Mouse (Mus musculus) ES-E14 (cell line): ENCODE data around the gene Ccnd1. TPM values are rescaled to one million over a fixed set of nuclear protein-coding genes. Genes with fewer than 3 reads are reported as not detected.

Experiments used
- DNase-seq: peaks from one replicate; pipeline ENCODE4 v3.0.0-alpha.2; 2013; ENCODE audit warnings: low read depth, low spot score
- H3K27ac ChIP-seq: 2 replicates; pipeline ENCODE4 v1.5.1; 2012; ENCODE audit warnings: low read depth, mild to moderate bottlenecking, low read length, moderate library complexity, mixed read lengths; ENCODE audit not compliant: poor library complexity, insufficient read depth, severe bottlenecking
- H3K36me3 ChIP-seq: 2 replicates; pipeline ENCODE4 v1.6.1; 2012; ENCODE audit warnings: mild to moderate bottlenecking, low read length, moderate library complexity, mixed read lengths; ENCODE audit not compliant: control insufficient read depth, poor library complexity, insufficient read depth, severe bottlenecking
- H3K4me1 ChIP-seq, 2 experiments: fragments of 150-350 bp in 1 of 2; sonication (generic) in 1 of 2; 2 replicates each; pipeline ENCODE4 v1.6.1; 2012; ENCODE audit warnings: low read length in 2 of 2, mild to moderate bottlenecking in 1 of 2, mixed read lengths in 1 of 2; ENCODE audit not compliant: control insufficient read depth in 2 of 2, insufficient read depth in 2 of 2, poor library complexity in 1 of 2
- H3K4me3 ChIP-seq, 2 experiments: fragments of 150-350 bp in 1 of 2; sonication (generic) in 1 of 2; 2 replicates each; pipeline ENCODE4 v1.5.1; 2012; ENCODE audit warnings: low read length in 2 of 2, low read depth in 1 of 2, mild to moderate bottlenecking in 1 of 2, mixed read lengths in 1 of 2; ENCODE audit not compliant: insufficient read depth in 1 of 2, poor library complexity in 1 of 2, severe bottlenecking in 1 of 2
- H3K9ac ChIP-seq: 2 replicates; pipeline ENCODE4 v1.6.1; 2012; ENCODE audit warnings: low read depth, mild to moderate bottlenecking, low read length, mixed read lengths; ENCODE audit not compliant: poor library complexity, insufficient read depth, severe bottlenecking
- H3K9me3 ChIP-seq: fragments of 150-350 bp; sonication (generic); 2 replicates; pipeline ENCODE4 v1.6.1; 2012; ENCODE audit warnings: low read depth, mild to moderate bottlenecking, low read length; ENCODE audit not compliant: control insufficient read depth, insufficient read depth
- CHD2 ChIP-seq: IDR thresholded peaks from 2 replicates; pipeline ENCODE4 v1.6.1; 2014; ENCODE audit warnings: mild to moderate bottlenecking, low read depth, low read length, inconsistent platforms
- HCFC1 ChIP-seq: IDR thresholded peaks from 2 replicates; pipeline ENCODE4 v1.6.1; 2012; ENCODE audit warnings: low read length, inconsistent platforms, borderline replicate concordance; ENCODE audit not compliant: insufficient read depth
- MAFK ChIP-seq: IDR thresholded peaks from 2 replicates; pipeline ENCODE4 v1.6.1; 2014; ENCODE audit warnings: mild to moderate bottlenecking, low read depth, low read length, inconsistent platforms; ENCODE audit not compliant: insufficient read depth
- ZC3H11A ChIP-seq: IDR thresholded peaks from 2 replicates; pipeline ENCODE4 v1.6.1; 2012; ENCODE audit warnings: low read depth, mild to moderate bottlenecking, inconsistent platforms, low read length, borderline replicate concordance
- ZNF384 ChIP-seq: IDR thresholded peaks from 2 replicates; pipeline ENCODE4 v1.6.1; 2012; ENCODE audit warnings: low read depth, low read length, inconsistent platforms
- in situ Hi-C, 2 experiments: fragments of 600-800 bp; cut with MboI; formaldehyde crosslinking; loops; one replicate each; pipeline ENCODE4 v1.15.1; 2025; ENCODE audit warnings: low sequenced_read_pairs in 2 of 2, inconsistent platforms in 1 of 2; ENCODE audit not compliant: unreplicated experiment in 2 of 2
- total RNA-seq: library from RNA; depleted of rRNA; stranded (reverse); fragments of 300-350 nt; gene quantifications from 2 replicates; pipeline ENCODE4 v1.2.3, GENCODE M21; 2012

Ccnd1 gene
- total RNA-seq, 1 experiment = 57.6 TPM

DNA sequence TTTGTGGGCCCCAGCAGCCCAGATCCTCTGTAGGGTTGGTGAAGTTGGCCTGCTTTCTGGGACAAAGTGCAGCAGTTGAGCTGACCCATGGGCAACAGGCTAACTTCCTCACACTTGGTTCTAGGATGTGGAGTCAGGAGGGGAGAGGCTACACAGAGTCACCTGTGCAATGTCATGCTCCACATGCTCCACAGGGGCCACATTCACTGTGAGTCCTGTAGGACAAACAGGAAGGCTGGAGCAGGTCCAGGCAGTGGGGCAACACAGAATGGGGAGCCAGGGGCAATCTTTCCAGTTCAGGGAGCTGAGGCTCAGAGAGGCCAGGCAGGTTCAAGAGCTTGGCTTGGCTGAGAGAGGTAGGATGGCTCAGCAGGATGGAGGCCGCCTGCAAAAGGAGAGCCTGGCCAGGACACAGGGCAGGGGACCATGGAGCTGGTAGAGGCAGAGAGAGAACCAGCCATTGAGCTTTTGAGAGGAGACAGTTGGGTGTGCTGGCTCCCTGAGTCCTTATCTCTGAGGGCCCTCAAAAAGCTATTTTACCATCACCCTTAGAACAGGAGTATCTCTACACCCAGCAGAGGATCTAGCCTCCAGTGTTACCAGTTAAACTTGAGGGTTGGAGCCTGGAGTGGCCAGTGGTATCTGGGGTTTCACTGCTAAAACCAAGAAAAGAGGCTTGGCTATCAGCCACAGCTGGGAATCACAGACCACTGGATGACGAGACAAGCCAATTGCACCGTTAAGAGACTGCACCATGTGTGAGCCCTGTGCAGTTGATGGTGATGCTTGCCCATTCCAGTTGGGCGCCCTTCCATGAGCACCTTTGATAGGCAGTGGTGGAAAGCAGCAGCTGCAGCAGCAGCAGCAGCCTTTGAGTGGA lies 11.5 kb downstream of the Ccnd1 start:
- TF ChIP-seq CHD2 (no peak), ZNF384 (no peak), HCFC1 (no peak), ZC3H11A (no peak), MAFK (no peak)
- Histone ChIP-seq H3K4me3 (no peak overlapping the region), H3K9ac (no peak overlapping the region), H3K4me1 (peaks cover 0 to 4% of the 10 kb centered on the region in 2 experiments; a peak in 1 of 4 replicates), H3K36me3 (peaks cover 12% of the 10 kb centered on the region), H3K9me3 (no peaks in the 10 kb centered on the region), H3K27ac (no peak overlapping the region)
- in situ Hi-C loops = no loop called here
- no peak for DNase-seq

DNA sequence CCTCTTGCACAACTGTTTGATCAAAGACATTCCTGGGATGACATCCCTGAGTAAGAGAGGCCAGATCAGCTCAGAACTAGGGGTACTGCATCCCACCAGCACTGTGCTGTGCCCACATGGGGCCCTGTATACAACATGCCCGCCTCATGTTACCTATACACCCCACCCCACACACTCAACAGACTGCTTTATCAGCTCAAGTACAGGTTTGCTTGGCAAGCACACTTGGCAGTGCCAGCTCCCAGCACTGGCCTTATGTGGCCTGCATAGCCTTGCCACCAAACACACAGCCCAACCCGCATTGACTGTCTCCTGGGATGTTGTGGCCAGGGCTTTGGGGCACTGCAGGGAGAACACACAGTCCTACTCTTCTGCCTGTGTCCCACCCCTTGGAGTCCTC lies 12.1 kb downstream of the Ccnd1 start:
- Histone ChIP-seq H3K9ac (no peak overlapping the region), H3K4me3 (no peak overlapping the region), H3K9me3 (no peaks in the 10 kb centered on the region), H3K36me3 (peaks cover 6% of the 10 kb centered on the region), H3K4me1 (peaks cover 0 to 4% of the 10 kb centered on the region in 2 experiments; a peak in 1 of 4 replicates), H3K27ac (no peak overlapping the region)
- no peak for DNase-seq
- no peak for TF ChIP-seq HCFC1
- no peak for TF ChIP-seq ZC3H11A
- TF ChIP-seq ZNF384 = no peak
- TF ChIP-seq MAFK = no peak
- TF ChIP-seq CHD2 = no peak
- in situ Hi-C loops = no loop called here

- Histone ChIP-seq H3K4me3 (no peak overlapping the region), H3K9me3 (no peaks in the 10 kb centered on the region), H3K9ac (no peak overlapping the region), H3K27ac (no peak overlapping the region), H3K4me1 (no peaks in the 10 kb centered on the region), H3K36me3 (peaks cover 17% of the 10 kb centered on the region; the same call in 1 of the 2 replicates)
- DNase-seq = no peak
- in situ Hi-C loops = loop anchor here in 1 of 2 experiments (25.0 kb wide), 1 partner anchor 332 kb away; the partner anchor contains the start of gene Fadd
- 0 out of 2 replicates have a peak, but pooled peaks have one; percentile 17 for TF ChIP-seq ZC3H11A
- TF ChIP-seq ZNF384 = no peak
Observed at GRCm38 (mm10) chr7:144918823-144919222, 20.9 kb downstream of the Ccnd1 start.

GRCm38 (mm10) chr7:144914948-144915750 lies 24.6 kb downstream of the Ccnd1 start, which contains the start of gene LTO1:
Gene LTO1 (plus strand): TSS chr7:144915100.
- DNase-seq = peak; percentile 93
- TF ChIP-seq ZC3H11A (no peak), CHD2 (no peak), MAFK (0 out of 2 replicates have a peak, but pooled peaks have one; percentile 10), HCFC1 (peak; percentile 80; the same call in 1 of the 2 replicates), ZNF384 (peak; percentile 99)
- Histone ChIP-seq H3K4me3 (peak within 1 kb of the TSS; percentile 87 to 95), H3K9me3 (no peaks in the 10 kb centered on the region), H3K36me3 (peaks cover 12% of the 10 kb centered on the region; the same call in 1 of the 2 replicates), H3K9ac (peak within 1 kb of the TSS; percentile 86), H3K27ac (no peak within 1 kb of the TSS), H3K4me1 (no peaks in the 10 kb centered on the region)
- in situ Hi-C loops = loop anchor here in 1 of 2 experiments (25.0 kb wide), 1 partner anchor 328 kb away; the partner anchor contains the start of gene Fadd
